Mouse (Mus musculus): ENCODE measurements around the gene Dip2b. TPM values are rescaled to one million over a fixed set of nuclear protein-coding genes. Genes with fewer than 3 reads are reported as not detected.

Dip2b gene
- polyA plus RNA-seq, 1 experiment from 2014 or later: 3.0 TPM

GRCm38 (mm10) chr15:100042048-100042400, 3.6 kb downstream of the Dip2b start:
- WGBS (ENCODE audit: insufficient replicate concordance): 42% methylated on average over 9 of the region's 9 CpGs
- no peak overlapping the region for H3K9ac ChIP-seq (ENCODE audit: low read depth, low read length)
- H3K27me3 ChIP-seq (ENCODE audit: control insufficient read depth, insufficient read depth, low read depth, low read length): peaks cover 14% of the 10 kb centered on the region
- no peak overlapping the region for H3K4me3 ChIP-seq (ENCODE audit: low read depth, low read length)
- ATAC-seq (ENCODE audit: low read depth): no peak
- H3K27ac ChIP-seq (ENCODE audit: low read length): no peak overlapping the region
- 0 out of 2 replicates have a peak overlapping the region, but pooled peaks have one; percentile 23 for H3K4me2 ChIP-seq (ENCODE audit: low read depth, low read length)
- H3K9me3 ChIP-seq (replicated peaks; ENCODE audit: control insufficient read depth, low read length): no peaks in the 10 kb centered on the region
- peaks cover 25% of the 10 kb centered on the region for H3K4me1 ChIP-seq (ENCODE audit: control insufficient read depth, low read depth, low read length)
- H3K36me3 ChIP-seq (ENCODE audit: control insufficient read depth, insufficient read depth): no peaks in the 10 kb centered on the region

DNA sequence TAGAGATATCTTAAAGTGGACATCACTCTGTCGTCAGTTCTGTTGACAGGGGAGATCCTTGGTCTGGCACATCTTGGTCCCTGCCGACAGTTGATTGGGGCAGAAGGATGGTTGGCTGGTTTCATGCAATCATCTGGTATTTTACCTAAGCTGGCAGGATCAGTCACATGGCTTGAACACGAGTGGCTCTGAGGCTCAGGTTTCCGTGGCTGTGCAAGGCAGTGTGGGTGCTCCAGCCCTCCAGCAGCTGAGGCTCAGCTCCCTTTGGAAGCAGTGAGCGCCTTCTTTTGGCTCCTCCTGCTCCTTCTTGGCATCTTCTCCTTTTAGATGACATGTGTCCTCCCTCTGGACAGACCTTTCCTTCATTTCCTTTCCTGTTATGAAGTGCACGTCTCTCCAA, 7.1 kb downstream of the Dip2b start:
- peaks cover 3% of the 10 kb centered on the region; the same call in 1 of the 2 replicates for H3K27me3 ChIP-seq (ENCODE audit: control insufficient read depth, insufficient read depth, low read depth, low read length)
- no peaks in the 10 kb centered on the region for H3K36me3 ChIP-seq (ENCODE audit: control insufficient read depth, insufficient read depth)
- no peak overlapping the region for H3K4me2 ChIP-seq (ENCODE audit: low read depth, low read length)
- 67% methylated on average over 6 of the region's 6 CpGs for WGBS (ENCODE audit: insufficient replicate concordance)
- H3K27ac ChIP-seq (ENCODE audit: low read length): no peak overlapping the region
- no peak overlapping the region for H3K4me3 ChIP-seq (ENCODE audit: low read depth, low read length)
- no peaks in the 10 kb centered on the region for H3K9me3 ChIP-seq (replicated peaks; ENCODE audit: control insufficient read depth, low read length)
- ATAC-seq (ENCODE audit: low read depth): no peak
- peaks cover 13% of the 10 kb centered on the region for H3K4me1 ChIP-seq (ENCODE audit: control insufficient read depth, low read depth, low read length)
- H3K9ac ChIP-seq (ENCODE audit: low read depth, low read length): no peak overlapping the region

DNA sequence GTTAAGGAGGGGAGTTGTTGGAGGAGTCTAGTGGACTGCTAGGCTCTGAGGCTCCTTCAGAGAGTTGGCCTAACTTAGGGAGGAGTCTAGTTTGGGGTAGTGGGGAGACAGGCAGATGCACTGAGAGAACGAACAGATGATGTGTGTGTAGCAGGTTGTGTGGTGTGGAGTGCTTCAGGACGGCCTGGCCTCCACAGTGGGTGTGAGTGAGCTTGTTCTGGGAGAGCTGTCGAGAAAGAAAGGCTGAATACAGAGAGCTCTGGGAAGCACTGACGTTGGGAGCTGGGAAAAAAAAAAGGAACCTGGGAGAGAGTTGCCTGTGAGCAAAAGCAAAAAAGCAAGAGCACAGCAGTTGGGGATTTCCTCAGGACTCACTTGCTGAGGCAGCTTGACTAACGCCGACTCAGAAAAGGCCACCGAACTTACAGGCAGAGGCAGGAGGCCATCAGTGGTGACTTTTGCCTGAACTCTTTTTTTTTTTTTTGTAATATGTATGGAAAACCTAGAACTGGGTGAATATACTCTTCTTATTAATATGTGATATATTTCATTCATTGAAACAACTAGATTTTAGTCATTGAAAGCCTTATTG, 11.1 kb downstream of the Dip2b start:
- whole genome bisulfite sequencing (ENCODE audit: insufficient replicate concordance): 67% methylated on average over 7 of the region's 7 CpGs
- no peak overlapping the region for H3K4me3 ChIP-seq (ENCODE audit: low read depth, low read length)
- no peak overlapping the region for H3K4me2 ChIP-seq (ENCODE audit: low read depth, low read length)
- H3K9me3 ChIP-seq (replicated peaks; ENCODE audit: control insufficient read depth, low read length): no peaks in the 10 kb centered on the region
- no peak overlapping the region for H3K27ac ChIP-seq (ENCODE audit: low read length)
- no peak for ATAC-seq (ENCODE audit: low read depth)
- H3K9ac ChIP-seq (ENCODE audit: low read depth, low read length): no peak overlapping the region
- no peaks in the 10 kb centered on the region for H3K36me3 ChIP-seq (ENCODE audit: control insufficient read depth, insufficient read depth)
- no peaks in the 10 kb centered on the region for H3K27me3 ChIP-seq (ENCODE audit: control insufficient read depth, insufficient read depth, low read depth, low read length)
- no peaks in the 10 kb centered on the region for H3K4me1 ChIP-seq (ENCODE audit: control insufficient read depth, low read depth, low read length)

- H3K4me2 ChIP-seq (ENCODE audit: low read depth, low read length): no peak overlapping the region
- no peaks in the 10 kb centered on the region for H3K4me1 ChIP-seq (ENCODE audit: control insufficient read depth, low read depth, low read length)
- WGBS (ENCODE audit: insufficient replicate concordance): 71% methylated on average over 7 of the region's 7 CpGs
- no peak overlapping the region for H3K27ac ChIP-seq (ENCODE audit: low read length)
- no peak overlapping the region for H3K4me3 ChIP-seq (ENCODE audit: low read depth, low read length)
- H3K9me3 ChIP-seq (replicated peaks; ENCODE audit: control insufficient read depth, low read length): no peaks in the 10 kb centered on the region
- H3K9ac ChIP-seq (ENCODE audit: low read depth, low read length): no peak overlapping the region
- H3K27me3 ChIP-seq (ENCODE audit: control insufficient read depth, insufficient read depth, low read depth, low read length): no peaks in the 10 kb centered on the region
- no peaks in the 10 kb centered on the region for H3K36me3 ChIP-seq (ENCODE audit: control insufficient read depth, insufficient read depth)
- no peak for ATAC-seq (ENCODE audit: low read depth)
These were observed 12.5 kb downstream of the Dip2b start for GRCm38 (mm10) chr15:100050940-100051339.

DNA sequence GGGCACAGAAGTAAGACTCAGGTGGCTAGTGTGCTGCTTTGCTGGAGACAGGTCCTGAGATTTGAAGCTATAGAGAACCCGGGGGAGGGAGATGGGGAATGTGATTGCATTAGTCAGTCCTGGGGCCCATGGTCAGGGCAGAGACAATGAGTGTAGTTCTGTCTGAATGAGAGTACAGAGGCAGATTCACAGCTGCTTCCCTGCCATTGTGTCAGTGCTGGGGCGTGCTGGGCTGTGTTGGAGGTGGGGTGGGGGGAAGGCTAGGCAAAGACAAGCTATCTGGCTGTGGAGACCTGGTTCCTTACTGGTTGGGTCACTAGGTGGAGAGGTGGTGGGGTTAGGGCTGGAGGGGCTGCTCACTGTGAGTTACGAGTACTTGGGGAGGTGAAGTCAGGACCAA, 14.3 kb downstream of the Dip2b start:
- H3K4me2 ChIP-seq (ENCODE audit: low read depth, low read length): no peak overlapping the region
- H3K9me3 ChIP-seq (replicated peaks; ENCODE audit: control insufficient read depth, low read length): no peaks in the 10 kb centered on the region
- H3K4me1 ChIP-seq (ENCODE audit: control insufficient read depth, low read depth, low read length): peaks cover 1% of the 10 kb centered on the region
- H3K27ac ChIP-seq (ENCODE audit: low read length): no peak overlapping the region
- ATAC-seq (ENCODE audit: low read depth): no peak
- H3K27me3 ChIP-seq (ENCODE audit: control insufficient read depth, insufficient read depth, low read depth, low read length): no peaks in the 10 kb centered on the region
- H3K4me3 ChIP-seq (ENCODE audit: low read depth, low read length): no peak overlapping the region
- 57% methylated on average over 3 of the region's 3 CpGs for WGBS (ENCODE audit: insufficient replicate concordance)
- H3K36me3 ChIP-seq (ENCODE audit: control insufficient read depth, insufficient read depth): no peaks in the 10 kb centered on the region
- H3K9ac ChIP-seq (ENCODE audit: low read depth, low read length): no peak overlapping the region

GRCm38 (mm10) chr15:100056397-100056908, 18.0 kb downstream of the Dip2b start:
- 78% methylated on average over 7 of the region's 7 CpGs for WGBS (ENCODE audit: insufficient replicate concordance)

DNA sequence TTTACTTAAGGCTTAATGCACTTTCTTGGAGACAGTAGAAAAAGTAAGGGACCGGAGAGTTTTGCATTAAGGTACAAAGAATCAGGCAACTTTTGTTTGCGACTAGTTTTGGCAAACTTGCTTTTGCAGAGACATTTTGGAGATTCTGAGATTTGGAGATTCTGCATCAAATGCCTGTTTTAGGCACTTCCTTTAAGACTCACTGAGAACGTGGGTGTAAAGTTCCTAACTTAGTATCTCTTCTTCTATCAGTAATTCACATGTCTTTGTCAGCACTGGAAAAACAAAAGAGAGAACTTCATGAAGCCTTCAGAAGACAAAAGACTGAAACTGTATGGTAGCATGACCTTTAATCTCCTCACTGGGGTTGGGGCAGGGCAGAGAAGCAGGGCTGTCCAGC, 19.2 kb downstream of the Dip2b start:
- Histone ChIP-seq H3K9ac (ENCODE audit: low read depth, low read length) (no peak overlapping the region), H3K9me3 (replicated peaks; ENCODE audit: control insufficient read depth, low read length) (no peaks in the 10 kb centered on the region), H3K27ac (ENCODE audit: low read length) (0 out of 2 replicates have a peak overlapping the region, but pooled peaks have one; percentile 25), H3K36me3 (ENCODE audit: control insufficient read depth, insufficient read depth) (no peaks in the 10 kb centered on the region), H3K27me3 (ENCODE audit: control insufficient read depth, insufficient read depth, low read depth, low read length) (no peaks in the 10 kb centered on the region), H3K4me2 (ENCODE audit: low read depth, low read length) (no peak overlapping the region), H3K4me1 (ENCODE audit: control insufficient read depth, low read depth, low read length) (peaks cover 24% of the 10 kb centered on the region), H3K4me3 (ENCODE audit: low read depth, low read length) (no peak overlapping the region)
- 60% methylated on average over 3 of the region's 3 CpGs for WGBS (ENCODE audit: insufficient replicate concordance)
- 0 out of 2 replicates have a peak, but pooled peaks have one; percentile 10 for ATAC-seq (ENCODE audit: low read depth)

More at GRCm38 (mm10) chr15:100056397-100056908, 18.0 kb downstream of the Dip2b start:
- H3K9ac ChIP-seq (ENCODE audit: low read depth, low read length): no peak overlapping the region
- no peak for ATAC-seq (ENCODE audit: low read depth)
- H3K9me3 ChIP-seq (replicated peaks; ENCODE audit: control insufficient read depth, low read length): no peaks in the 10 kb centered on the region
- no peaks in the 10 kb centered on the region for H3K36me3 ChIP-seq (ENCODE audit: control insufficient read depth, insufficient read depth)
- H3K27ac ChIP-seq (ENCODE audit: low read length): no peak overlapping the region
- no peak overlapping the region for H3K4me2 ChIP-seq (ENCODE audit: low read depth, low read length)
- peaks cover 24% of the 10 kb centered on the region for H3K4me1 ChIP-seq (ENCODE audit: control insufficient read depth, low read depth, low read length)
- H3K27me3 ChIP-seq (ENCODE audit: control insufficient read depth, insufficient read depth, low read depth, low read length): no peaks in the 10 kb centered on the region
- no peak overlapping the region for H3K4me3 ChIP-seq (ENCODE audit: low read depth, low read length)

DNA sequence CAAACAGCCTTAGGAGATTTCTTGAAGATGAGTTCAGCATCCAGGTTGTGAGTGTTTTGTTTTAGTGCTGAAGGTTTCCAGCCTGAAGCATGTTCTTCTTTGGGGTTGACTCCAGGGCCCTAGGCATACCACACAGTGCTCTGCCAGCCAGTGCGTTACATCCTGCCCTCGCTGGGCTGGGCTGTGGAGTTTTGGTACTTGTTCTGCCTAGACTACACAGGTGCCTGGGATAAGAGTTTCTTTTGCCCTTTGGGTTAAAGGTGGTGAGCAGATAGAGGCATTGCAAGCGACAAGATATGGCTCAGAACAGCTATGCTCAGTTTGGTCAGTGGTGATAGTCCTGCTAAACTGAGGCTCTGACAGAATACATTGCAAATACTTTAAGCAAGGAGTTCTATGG, 19.7 kb downstream of the Dip2b start:
- Histone ChIP-seq H3K27me3 (ENCODE audit: control insufficient read depth, insufficient read depth, low read depth, low read length) (no peaks in the 10 kb centered on the region), H3K36me3 (ENCODE audit: control insufficient read depth, insufficient read depth) (no peaks in the 10 kb centered on the region), H3K4me1 (ENCODE audit: control insufficient read depth, low read depth, low read length) (peaks cover 24% of the 10 kb centered on the region), H3K9ac (ENCODE audit: low read depth, low read length) (no peak overlapping the region), H3K9me3 (replicated peaks; ENCODE audit: control insufficient read depth, low read length) (no peaks in the 10 kb centered on the region), H3K4me2 (ENCODE audit: low read depth, low read length) (no peak overlapping the region), H3K4me3 (ENCODE audit: low read depth, low read length) (no peak overlapping the region), H3K27ac (ENCODE audit: low read length) (peak overlapping the region; percentile 25; the same call in 1 of the 2 replicates)
- ATAC-seq (ENCODE audit: low read depth): peak; percentile 83
- 25% methylated on average over 3 of the region's 3 CpGs for WGBS (ENCODE audit: insufficient replicate concordance)

DNA sequence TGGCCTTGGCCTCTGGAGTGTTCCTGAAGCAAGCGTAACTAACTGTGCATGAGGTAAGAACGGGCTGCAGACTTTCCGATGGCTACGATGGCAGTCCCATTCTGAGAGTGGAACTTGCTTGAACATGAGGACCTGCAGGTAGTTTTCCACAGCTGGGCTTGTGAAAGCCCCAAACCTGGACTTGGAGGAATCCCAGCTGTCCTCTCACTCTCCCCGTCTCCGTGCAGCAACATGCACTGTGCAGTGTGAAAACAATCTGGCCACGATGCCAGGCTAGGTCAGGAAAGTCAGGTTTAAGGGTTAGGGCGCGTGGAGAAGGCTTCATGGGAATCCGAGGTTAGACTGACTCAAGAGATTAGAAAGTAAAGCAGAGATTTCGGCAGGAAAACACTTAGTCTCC, 20.4 kb downstream of the Dip2b start:
- Histone ChIP-seq H3K4me1 (ENCODE audit: control insufficient read depth, low read depth, low read length) (peaks cover 24% of the 10 kb centered on the region), H3K9me3 (replicated peaks; ENCODE audit: control insufficient read depth, low read length) (no peaks in the 10 kb centered on the region), H3K27ac (ENCODE audit: low read length) (0 out of 2 replicates have a peak overlapping the region, but pooled peaks have one; percentile 24), H3K36me3 (ENCODE audit: control insufficient read depth, insufficient read depth) (no peaks in the 10 kb centered on the region), H3K4me3 (ENCODE audit: low read depth, low read length) (no peak overlapping the region), H3K9ac (ENCODE audit: low read depth, low read length) (no peak overlapping the region), H3K27me3 (ENCODE audit: control insufficient read depth, insufficient read depth, low read depth, low read length) (no peaks in the 10 kb centered on the region), H3K4me2 (ENCODE audit: low read depth, low read length) (no peak overlapping the region)
- no peak for ATAC-seq (ENCODE audit: low read depth)
- WGBS (ENCODE audit: insufficient replicate concordance): 75% methylated on average over 11 of the region's 11 CpGs
